Mouse (Mus musculus): ENCODE measurements around the gene Styx.

GRCm38 (mm10) chr14:45329589-45330181 is 21.2 kb upstream of the Styx start, which contains the start of gene Psmc6:
- TF ChIP-seq CTCF (IDR thresholded peaks at IDR 0.05; ENCODE audit: low read depth, low read length) (peak; percentile 90), TAL1 (conservative IDR thresholded peaks at IDR 0.05; ENCODE audit: low read depth, low read length) (no peak), GATA1 (IDR thresholded peaks at IDR 0.05; ENCODE audit: borderline replicate concordance, low read length) (no peak), POLR2AphosphoS5 (IDR thresholded peaks at IDR 0.05; ENCODE audit: insufficient replicate concordance, low read depth, low read length) (no peak), GATA2 (IDR thresholded peaks at IDR 0.05; ENCODE audit: borderline replicate concordance, low read depth, low read length) (no peak)

All from G1E (cell line).